Mouse (Mus musculus) neural tube, embryonic 15.5 days (tissue): ENCODE measurements at regions not wholly inside any gene's neighbourhood (a gene's known extent, or its start where the extent isn't known, plus 50 kb on each side); places are given as distances from the start of the nearest gene placed in this dataset.
A peak's percentile ranks its signal among the peaks of the same experiment; 100 is the strongest.

Experiments
- ATAC-seq: fragments of 200-750 bp; cut with Nextera tagmentation; 2 replicates; pipeline ENCODE4 v1.8.0; 2017; ENCODE audit warnings: mild to moderate bottlenecking, moderate TSS enrichment, moderate library complexity; ENCODE audit not compliant: low FRiP score
- H3K27ac ChIP-seq: fragments of 300-500 bp; sonication (generic); replicated peaks from 2 replicates; pipeline ENCODE4 v1.5.1; 2015; ENCODE audit warnings: mild to moderate bottlenecking, inconsistent platforms
- H3K27me3 ChIP-seq: fragments of 300-500 bp; sonication (generic); replicated peaks from 2 replicates; pipeline ENCODE4 v1.6.1; 2015; ENCODE audit warnings: inconsistent platforms
- H3K36me3 ChIP-seq: fragments of 300-500 bp; sonication (generic); 2 replicates; pipeline ENCODE4 v1.6.1; 2015; ENCODE audit warnings: inconsistent platforms
- H3K4me1 ChIP-seq: fragments of 300-500 bp; sonication (generic); 2 replicates; pipeline ENCODE4 v1.6.1; 2015; ENCODE audit warnings: inconsistent platforms
- H3K4me2 ChIP-seq: fragments of 300-500 bp; sonication (generic); 2 replicates; pipeline ENCODE4 v1.6.1; 2015; ENCODE audit warnings: inconsistent platforms, mild to moderate bottlenecking, moderate library complexity
- H3K4me3 ChIP-seq: fragments of 300-500 bp; sonication (generic); replicated peaks from 2 replicates; pipeline ENCODE4 v1.5.1; 2015; ENCODE audit warnings: mild to moderate bottlenecking, inconsistent platforms
- H3K9ac ChIP-seq: fragments of 300-500 bp; sonication (generic); replicated peaks from 2 replicates; pipeline ENCODE4 v1.6.1; 2015; ENCODE audit warnings: mild to moderate bottlenecking, inconsistent platforms
- H3K9me3 ChIP-seq: fragments of 300-500 bp; sonication (generic); replicated peaks from 2 replicates; pipeline ENCODE4 v1.6.1; 2016; ENCODE audit warnings: inconsistent platforms
- WGBS: fragments of 180-500 bp; shearing (Covaris S2); methylation state at CpG from one replicate; pipeline ENCODE4 v1.1.7; 2015; ENCODE audit warnings: mixed read lengths; 5-methylcytosine and 5-hydroxymethylcytosine counted together

DNA sequence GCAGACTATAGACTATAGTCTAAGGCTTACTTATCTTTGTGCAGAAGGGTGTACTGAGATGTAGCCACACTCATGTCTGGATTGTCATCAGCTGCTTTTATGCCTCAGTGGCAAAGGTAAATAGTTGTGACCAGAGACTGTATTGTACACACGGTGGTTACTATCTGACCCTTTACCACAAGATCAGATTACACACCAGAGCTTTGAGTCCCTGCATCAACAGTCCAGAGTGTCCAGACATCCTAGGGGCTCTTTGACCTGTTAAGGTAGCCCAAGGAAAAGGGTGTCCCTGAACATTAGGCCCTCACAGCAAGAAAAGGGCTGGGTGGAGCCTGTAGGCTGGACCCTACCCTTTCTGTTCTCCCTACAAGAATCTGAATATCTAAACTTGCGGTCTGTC lies 436.4 kb downstream of the Fut8 start:
- WGBS, result 79% methylated on average over 2 of the region's 2 CpGs
- Histone ChIP-seq H3K4me3 (no peak overlapping the region), H3K36me3 (no peaks in the 10 kb centered on the region), H3K4me2 (no peak overlapping the region), H3K27me3 (no peaks in the 10 kb centered on the region), H3K4me1 (peaks cover 14% of the 10 kb centered on the region; the same call in 1 of the 2 replicates), H3K9me3 (no peaks in the 10 kb centered on the region), H3K9ac (no peak overlapping the region), H3K27ac (no peak overlapping the region)
- ATAC-seq, result no peak

- Histone ChIP-seq H3K27ac (no peak overlapping the region), H3K4me2 (no peak overlapping the region), H3K9ac (no peak overlapping the region), H3K4me1 (peaks cover 14% of the 10 kb centered on the region; the same call in 1 of the 2 replicates), H3K9me3 (no peaks in the 10 kb centered on the region), H3K36me3 (no peaks in the 10 kb centered on the region), H3K4me3 (no peak overlapping the region), H3K27me3 (no peaks in the 10 kb centered on the region)
- 81% methylated on average over 5 of the region's 5 CpGs for WGBS
- no peak for ATAC-seq
Measured at GRCm38 (mm10) chr12:77674755-77675154, 436.8 kb downstream of the Fut8 start.

DNA sequence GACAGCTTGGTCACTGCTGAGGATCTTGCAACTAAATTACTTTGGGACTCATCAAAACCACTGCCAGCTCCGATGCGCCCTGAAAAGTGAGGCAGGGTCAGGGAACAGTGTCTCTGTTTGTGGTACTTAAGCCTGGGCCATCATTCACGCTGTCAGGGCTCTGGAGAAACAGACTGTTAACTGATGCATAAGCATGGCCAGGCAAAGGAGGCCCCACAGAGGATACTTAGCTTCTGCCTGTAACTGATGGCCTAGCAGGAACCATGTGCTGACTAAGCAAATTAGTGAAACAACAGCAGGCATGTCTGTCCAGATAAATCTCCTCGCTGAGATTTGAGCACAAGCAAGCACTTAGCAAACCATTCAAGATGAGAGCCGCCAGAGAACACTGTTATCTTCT lies 440.1 kb downstream of the Fut8 start:
- ATAC-seq, result no peak

GRCm38 (mm10) chr12:77694101-77694500 lies 456.2 kb downstream of the Fut8 start:
- Histone ChIP-seq H3K4me3 (no peak overlapping the region), H3K27me3 (no peaks in the 10 kb centered on the region), H3K4me2 (no peak overlapping the region), H3K4me1 (peaks cover 11% of the 10 kb centered on the region; the same call in 1 of the 2 replicates), H3K36me3 (no peaks in the 10 kb centered on the region), H3K9me3 (no peaks in the 10 kb centered on the region), H3K9ac (no peak overlapping the region), H3K27ac (no peak overlapping the region)
- no peak for ATAC-seq
- WGBS, result 57% methylated on average over 6 of the region's 6 CpGs

More for the DNA sequence above, 440.1 kb downstream of the Fut8 start:
- no peak overlapping the region for H3K27ac ChIP-seq
- no peak overlapping the region for H3K4me2 ChIP-seq
- no peaks in the 10 kb centered on the region for H3K27me3 ChIP-seq
- 32% methylated on average over 5 of the region's 5 CpGs for WGBS
- H3K9me3 ChIP-seq, result no peaks in the 10 kb centered on the region
- no peaks in the 10 kb centered on the region for H3K36me3 ChIP-seq
- peaks cover 12% of the 10 kb centered on the region; the same call in 1 of the 2 replicates for H3K4me1 ChIP-seq
- H3K4me3 ChIP-seq, result no peak overlapping the region
- H3K9ac ChIP-seq, result no peak overlapping the region

- H3K4me2 ChIP-seq, result no peak overlapping the region
- H3K36me3 ChIP-seq, result no peaks in the 10 kb centered on the region
- H3K4me1 ChIP-seq, result peaks cover 11% of the 10 kb centered on the region; the same call in 1 of the 2 replicates
- H3K9me3 ChIP-seq, result no peaks in the 10 kb centered on the region
- H3K27ac ChIP-seq, result no peak overlapping the region
- no peak for ATAC-seq
- no peak overlapping the region for H3K4me3 ChIP-seq
- H3K27me3 ChIP-seq, result no peaks in the 10 kb centered on the region
- no peak overlapping the region for H3K9ac ChIP-seq
- WGBS, result 74% methylated on average over 8 of the region's 8 CpGs
Measured at GRCm38 (mm10) chr12:77696039-77696631, 458.2 kb downstream of the Fut8 start.

- no peaks in the 10 kb centered on the region for H3K9me3 ChIP-seq
- WGBS, result 88% methylated on average over 4 of the region's 4 CpGs
Measured at GRCm38 (mm10) chr12:77696662-77697061, 458.7 kb downstream of the Fut8 start.

DNA sequence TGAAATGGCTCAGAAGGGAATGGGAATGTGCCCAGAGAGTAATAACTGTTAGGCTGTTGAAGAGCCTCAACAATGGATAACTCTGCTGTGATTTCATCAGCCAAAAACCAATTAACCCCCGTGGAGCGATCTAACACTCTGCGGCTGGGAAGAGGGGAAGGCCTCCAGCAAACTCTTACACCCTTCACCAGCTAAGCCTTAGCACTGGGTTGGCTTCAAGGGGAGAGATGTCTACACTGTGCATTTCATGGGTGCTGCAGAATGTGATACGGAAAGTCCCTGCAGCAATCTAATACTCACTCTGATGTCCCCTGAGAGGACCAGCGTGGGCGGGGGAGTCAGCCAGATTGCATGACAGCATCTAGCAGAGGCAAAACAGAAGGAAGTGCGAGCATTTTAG lies 460.2 kb downstream of the Fut8 start:
- Histone ChIP-seq H3K36me3 (no peaks in the 10 kb centered on the region), H3K27ac (no peak overlapping the region), H3K4me2 (no peak overlapping the region), H3K4me3 (no peak overlapping the region), H3K9me3 (no peaks in the 10 kb centered on the region), H3K4me1 (peaks cover 11% of the 10 kb centered on the region; the same call in 1 of the 2 replicates), H3K27me3 (no peaks in the 10 kb centered on the region), H3K9ac (no peak overlapping the region)
- ATAC-seq, result 0 out of 2 replicates have a peak, but pooled peaks have one; percentile 17
- WGBS, result 58% methylated on average over 7 of the region's 7 CpGs

More at GRCm38 (mm10) chr12:77696662-77697061, 458.7 kb downstream of the Fut8 start:
- H3K4me2 ChIP-seq, result no peak overlapping the region
- H3K9ac ChIP-seq, result no peak overlapping the region
- H3K27me3 ChIP-seq, result no peaks in the 10 kb centered on the region
- H3K4me3 ChIP-seq, result no peak overlapping the region
- peaks cover 11% of the 10 kb centered on the region; the same call in 1 of the 2 replicates for H3K4me1 ChIP-seq
- H3K27ac ChIP-seq, result no peak overlapping the region
- no peaks in the 10 kb centered on the region for H3K36me3 ChIP-seq
- ATAC-seq, result no peak

GRCm38 (mm10) chr12:77699896-77700605 lies 462.1 kb downstream of the Fut8 start:
- Histone ChIP-seq H3K4me1 (peaks cover 7% of the 10 kb centered on the region; the same call in 1 of the 2 replicates), H3K4me2 (no peak overlapping the region), H3K9ac (no peak overlapping the region), H3K27me3 (no peaks in the 10 kb centered on the region), H3K27ac (no peak overlapping the region), H3K4me3 (no peak overlapping the region), H3K36me3 (no peaks in the 10 kb centered on the region), H3K9me3 (no peaks in the 10 kb centered on the region)
- ATAC-seq, result no peak
- WGBS, result 14% methylated on average over 2 of the region's 2 CpGs

DNA sequence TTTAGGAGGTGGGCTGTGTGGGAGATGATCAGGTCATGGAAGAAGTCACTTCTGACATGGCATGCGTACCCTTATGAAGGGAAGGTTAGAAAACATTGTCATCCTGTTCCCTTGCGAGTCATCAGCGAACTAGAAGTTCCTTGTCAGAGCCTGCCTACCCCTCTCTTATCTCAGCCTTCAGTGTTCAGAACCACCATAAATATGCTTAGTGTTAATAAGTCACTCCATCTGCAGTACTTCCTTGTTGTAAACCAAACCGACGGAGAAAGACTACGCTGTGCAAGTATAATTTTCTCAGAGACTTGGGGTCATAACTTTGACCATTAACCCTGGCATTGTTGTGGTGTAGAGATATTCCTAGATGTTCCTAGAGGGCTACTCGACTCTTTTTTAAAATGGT lies 477.6 kb downstream of the Fut8 start:
- Histone ChIP-seq H3K9me3 (no peaks in the 10 kb centered on the region), H3K27me3 (no peaks in the 10 kb centered on the region), H3K4me3 (no peak overlapping the region), H3K27ac (no peak overlapping the region), H3K36me3 (no peaks in the 10 kb centered on the region), H3K4me2 (no peak overlapping the region), H3K4me1 (peaks cover 7% of the 10 kb centered on the region), H3K9ac (no peak overlapping the region)
- ATAC-seq, result no peak
- 76% methylated on average over 7 of the region's 7 CpGs for WGBS

DNA sequence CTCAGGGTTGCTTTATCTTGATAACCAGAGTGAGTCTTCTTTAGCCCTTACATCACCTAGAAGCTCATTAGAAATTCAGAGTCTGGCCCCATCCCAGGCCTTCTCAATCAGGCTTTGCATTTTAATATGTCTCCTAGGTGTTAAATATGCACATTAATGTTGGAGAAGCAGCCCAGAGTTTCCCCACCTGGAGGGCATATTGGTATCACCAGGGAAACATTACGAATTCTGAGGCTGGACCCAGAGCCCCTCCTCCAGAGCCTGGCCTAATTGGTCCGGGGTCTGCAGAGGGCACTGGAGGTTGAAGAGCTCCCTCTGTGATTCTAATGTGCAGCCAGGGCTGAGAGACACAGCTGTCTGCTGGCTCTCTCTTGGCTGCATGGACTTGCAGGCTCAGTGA lies 478.1 kb downstream of the Fut8 start:
- Histone ChIP-seq H3K27me3 (no peaks in the 10 kb centered on the region), H3K4me1 (peaks cover 7% of the 10 kb centered on the region), H3K27ac (no peak overlapping the region), H3K9me3 (no peaks in the 10 kb centered on the region), H3K9ac (no peak overlapping the region), H3K4me2 (no peak overlapping the region), H3K36me3 (no peaks in the 10 kb centered on the region), H3K4me3 (no peak overlapping the region)
- ATAC-seq, result no peak
- 6% methylated on average over 2 of the region's 2 CpGs for WGBS

- no peak for ATAC-seq
- WGBS, result 47% methylated on average over 4 of the region's 4 CpGs
Measured at GRCm38 (mm10) chr12:77727766-77728165, 466.3 kb upstream of the Gm6657 start.

More at GRCm38 (mm10) chr12:77727766-77728165, 466.3 kb upstream of the Gm6657 start:
- H3K9ac ChIP-seq, result no peak overlapping the region
- no peak overlapping the region for H3K4me3 ChIP-seq
- no peaks in the 10 kb centered on the region for H3K27me3 ChIP-seq
- H3K4me2 ChIP-seq, result no peak overlapping the region
- no peaks in the 10 kb centered on the region for H3K36me3 ChIP-seq
- no peaks in the 10 kb centered on the region for H3K9me3 ChIP-seq
- H3K4me1 ChIP-seq, result no peaks in the 10 kb centered on the region
- no peak overlapping the region for H3K27ac ChIP-seq
